Mouse (Mus musculus): ENCODE results near the gene Vash1.

Gene Vash1

DNA sequence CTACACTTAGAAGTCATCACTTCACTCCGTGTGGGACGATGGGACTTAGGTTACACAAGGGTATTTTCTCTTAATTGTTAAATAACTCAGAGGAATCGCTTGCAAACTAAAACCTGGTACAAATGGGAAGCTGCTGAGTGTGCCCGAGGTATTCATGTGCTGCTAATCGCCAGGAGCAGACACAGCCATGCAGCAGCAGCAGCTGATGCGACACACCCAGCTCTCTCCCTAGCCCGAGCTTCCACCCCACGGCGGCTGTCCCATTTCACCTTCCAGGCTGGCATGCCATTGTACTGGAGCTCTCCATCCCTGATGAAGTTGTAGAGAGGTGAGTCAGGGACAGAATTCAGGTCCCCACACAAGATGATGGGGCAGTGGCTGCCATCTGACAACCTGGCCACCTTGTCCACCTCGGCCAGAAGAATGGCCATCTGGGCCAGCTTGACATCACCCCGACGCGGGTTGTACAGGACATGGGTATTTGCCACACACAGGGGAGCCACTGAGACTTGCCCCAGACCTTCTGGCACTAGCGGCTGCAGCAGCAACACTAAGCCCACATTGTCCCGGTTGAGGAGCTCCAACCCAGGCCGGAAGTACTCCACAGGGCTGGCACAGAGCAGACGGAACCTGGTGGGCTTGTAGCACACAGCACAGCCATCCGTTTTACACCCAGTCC lies 41.6 kb downstream of the Vash1 start:
- DNase-seq (ENCODE audit: low read depth), result no peak

DNA sequence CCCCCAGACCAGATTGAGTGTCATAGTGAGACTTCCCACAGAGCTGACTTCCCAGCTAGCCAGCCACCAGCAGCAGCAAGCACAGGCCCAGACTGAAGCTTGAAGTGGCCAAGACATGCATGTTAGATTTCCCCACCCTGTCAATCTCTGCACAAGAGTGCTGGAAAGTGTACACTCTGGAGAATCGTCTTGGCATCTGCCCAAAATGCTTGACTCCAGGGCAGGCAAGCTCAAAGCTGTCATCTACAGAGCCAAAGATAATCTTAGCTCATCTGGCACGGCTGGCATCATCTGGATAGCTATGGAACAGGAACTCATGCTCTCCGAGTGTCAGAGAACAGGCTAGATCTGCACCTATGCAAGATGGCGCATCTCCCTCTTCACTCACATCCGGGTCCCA lies 43.0 kb downstream of the Vash1 start:
- DNase-seq (ENCODE audit: low read depth), result no peak

DNA sequence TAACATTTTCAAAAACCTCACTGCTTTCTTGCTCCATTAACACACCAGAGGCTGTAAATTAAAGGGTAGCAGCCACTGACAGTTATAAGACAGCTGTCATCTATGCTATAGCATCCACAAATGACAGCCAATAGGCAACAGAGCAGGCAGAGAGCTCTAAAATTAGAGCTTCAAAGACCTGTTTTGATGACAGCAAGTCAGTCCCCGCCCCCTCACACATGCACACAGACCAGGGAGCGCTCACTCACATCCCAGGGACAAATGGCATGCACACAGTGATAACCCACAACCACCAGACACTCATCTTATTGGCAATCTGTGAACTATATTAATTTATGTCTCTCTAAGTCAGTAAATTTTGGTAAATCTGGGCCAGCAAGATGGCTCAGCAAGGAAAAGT lies 45.8 kb downstream of the Vash1 start:
- DNase-seq (ENCODE audit: low read depth), result no peak

DNA sequence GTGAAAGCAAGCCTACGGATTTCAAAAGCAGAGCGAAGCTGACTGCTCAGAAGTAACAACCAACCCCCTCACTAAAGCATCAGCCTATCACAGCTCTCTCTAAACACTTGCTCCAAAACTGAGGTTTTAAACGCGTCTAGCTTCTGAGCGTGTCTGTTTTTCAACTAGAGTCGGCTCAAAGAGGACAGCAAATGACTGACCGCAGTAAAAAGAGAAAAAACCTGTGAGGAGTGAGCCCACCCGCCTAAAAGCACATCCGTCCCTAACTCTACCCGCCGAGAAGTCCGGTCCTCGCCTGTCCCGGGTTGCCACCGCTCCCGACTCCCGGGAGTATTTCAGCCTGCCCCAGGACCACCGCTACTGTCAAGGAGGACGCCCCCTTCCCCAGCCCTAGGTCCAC lies 47.2 kb downstream of the Vash1 start:
- no peak for DNase-seq (ENCODE audit: low read depth)

DNA sequence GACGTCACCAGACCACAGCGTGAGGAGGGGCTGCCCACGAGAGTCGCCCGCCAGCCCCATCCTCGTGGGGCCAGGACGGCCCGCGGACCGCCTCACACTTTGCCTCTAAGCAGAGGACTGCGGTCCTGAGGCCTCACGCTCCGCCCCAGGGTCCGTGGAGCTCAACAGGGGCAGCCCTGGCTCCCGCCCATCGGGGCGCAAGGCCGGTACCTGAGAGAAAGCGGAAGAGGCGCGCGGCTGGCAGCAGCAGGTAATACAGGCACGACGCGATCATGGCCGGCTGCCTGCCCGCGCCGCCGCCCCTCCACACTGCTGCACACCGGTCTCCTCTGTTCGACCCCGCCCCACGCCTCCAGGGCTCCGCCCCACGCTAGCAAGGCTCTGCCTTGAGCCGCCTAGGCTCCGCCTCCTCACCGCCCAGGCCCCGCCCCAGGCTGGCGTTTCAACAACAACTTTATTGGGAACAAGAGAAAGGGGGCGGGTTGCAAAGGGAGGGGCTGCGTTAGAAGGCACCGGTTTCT lies 47.7 kb downstream of the Vash1 start, which contains the start of gene Angel1:
TSS of gene Angel1 (minus strand) at position 341 of the 521 bp plus-strand sequence.
- no peak for DNase-seq (ENCODE audit: low read depth)

DNA sequence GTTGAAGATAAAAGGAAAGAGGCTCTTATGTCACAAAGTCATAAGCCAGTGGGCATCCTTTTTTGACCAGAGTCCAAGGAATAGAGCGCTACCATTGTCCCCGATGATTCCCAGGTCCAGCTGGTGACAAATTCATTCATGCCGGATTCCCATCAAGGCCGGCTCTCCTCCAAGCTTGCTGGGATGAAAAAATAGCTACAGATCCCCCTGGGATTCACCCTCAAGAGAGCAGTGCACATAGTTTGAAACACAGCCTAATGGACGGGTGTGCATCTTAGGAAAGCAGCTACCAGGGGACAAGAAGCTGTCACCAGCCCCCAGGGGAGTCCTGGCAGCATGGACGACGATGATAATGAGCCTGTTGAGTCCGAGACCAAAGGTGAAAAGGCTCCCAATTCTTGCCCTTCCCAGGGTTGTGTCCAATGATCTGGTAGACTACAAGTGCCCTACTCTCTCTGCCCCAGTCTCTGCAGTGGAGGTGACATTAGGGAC lies 55.9 kb downstream of the Vash1 start, which contains the start of gene Lrrc74a:
TSS of gene Lrrc74a (plus strand) at position 51 of the 492 bp plus-strand sequence.
- DNase-seq (ENCODE audit: low read depth), result no peak
